29 mouse cellular contexts compared by ENCODE assay signal in the genomic region with DNA sequence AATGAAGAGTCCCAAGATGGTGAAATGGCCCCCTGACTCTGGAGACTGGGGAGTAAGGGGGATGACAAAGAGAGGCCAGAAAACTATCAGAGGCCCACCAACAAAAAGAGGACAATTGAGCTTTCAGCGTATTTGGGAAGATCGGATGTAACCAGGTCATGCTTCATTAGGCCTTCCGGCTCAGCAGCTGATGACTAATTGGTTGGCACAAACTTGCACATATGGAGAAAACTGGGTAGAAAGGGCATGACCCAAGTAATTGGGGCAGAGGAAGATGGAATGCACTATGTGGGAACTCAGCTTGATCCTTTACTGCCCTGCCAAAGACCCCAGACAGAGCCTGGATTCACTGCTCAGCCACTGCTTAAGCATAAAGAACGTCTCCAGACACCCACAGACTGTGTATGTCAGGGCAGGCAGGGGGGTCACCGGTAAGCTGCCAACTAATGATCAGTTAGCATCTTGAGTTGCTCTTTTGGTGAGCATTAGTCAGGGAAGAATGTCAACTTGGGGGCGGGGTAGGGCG. TPM values are rescaled to one million over a fixed set of nuclear protein-coding genes. Genes with fewer than 3 reads are reported as not detected.
DNase-seq lines count a peak whose midpoint lies in the region; ATAC-seq and TF ChIP-seq lines count a peak whose summit lies in the region.
"Had no signal": no experiment of that assay in that cellular context is flagged by ENCODE, and none has a peak within 500 bp of the region (broad histone marks: within the 10 kb centered on the region; RNA-seq: fewer than 3 reads in every experiment).

No protein-coding gene starts in this region.

- H3K9me3 ChIP-seq in embryonic facial prominence, embryonic 14.5 days (ENCODE audit: control insufficient read depth, low read length) = no peaks in the 10 kb centered on the region
- H3K9me3 ChIP-seq in embryonic facial prominence, embryonic 10.5 days = no peaks in the 10 kb centered on the region
- H3K9me3 ChIP-seq in intestine, postnatal 0 days (ENCODE audit: control insufficient read depth) = no peaks in the 10 kb centered on the region
- H3K9me3 ChIP-seq: forebrain, embryonic 13.5 days; heart, embryonic 10.5 days; heart, embryonic 15.5 days; hindbrain, embryonic 12.5 days; liver, embryonic 12.5 days; megakaryocyte, embryonic 14.5 days; midbrain, embryonic 12.5 days; neural tube, embryonic 12.5 days had no signal

- no peak overlapping the region for H3K27ac ChIP-seq in embryonic facial prominence, embryonic 14.5 days (replicated peaks; ENCODE audit: low read depth, low read length)
- no peak overlapping the region for H3K27ac ChIP-seq in embryonic facial prominence, embryonic 10.5 days (replicated peaks)
- H3K27ac ChIP-seq in intestine, postnatal 0 days (ENCODE audit: low read depth, low read length) = peak overlapping the region; percentile 54; the same call in 1 of the 2 replicates
- H3K27ac ChIP-seq: forebrain, embryonic 13.5 days; heart, embryonic 10.5 days; heart, embryonic 15.5 days; hindbrain, embryonic 12.5 days; liver, embryonic 12.5 days; midbrain, embryonic 12.5 days; neural tube, embryonic 12.5 days had no signal

- no peak for TF ChIP-seq CTCF in intestine, postnatal 0 days (IDR thresholded peaks at IDR 0.05; ENCODE audit: low read depth)

- H3K4me2 ChIP-seq in embryonic facial prominence, embryonic 14.5 days (ENCODE audit: low read depth, low read length) = no peak overlapping the region
- peak overlapping the region; percentile 56 for H3K4me2 ChIP-seq in intestine, postnatal 0 days (replicated peaks; ENCODE audit: low read depth)
- H3K4me2 ChIP-seq: forebrain, embryonic 13.5 days; heart, embryonic 15.5 days; hindbrain, embryonic 12.5 days; liver, embryonic 12.5 days; midbrain, embryonic 12.5 days; neural tube, embryonic 12.5 days had no signal

- 48% methylated on average over 7 of the region's 7 CpGs for WGBS in embryonic facial prominence, embryonic 14.5 days
- WGBS in embryonic facial prominence, embryonic 10.5 days = 51% methylated on average over 7 of the region's 7 CpGs
- WGBS in intestine, postnatal 0 days = 60% methylated on average over 7 of the region's 7 CpGs

- H3K27me3 ChIP-seq in embryonic facial prominence, embryonic 14.5 days (replicated peaks; ENCODE audit: control insufficient read depth, insufficient read depth, low read length) = no peaks in the 10 kb centered on the region
- H3K27me3 ChIP-seq in embryonic facial prominence, embryonic 10.5 days (replicated peaks; ENCODE audit: low read depth, poor library complexity, severe bottlenecking) = no peaks in the 10 kb centered on the region
- H3K27me3 ChIP-seq in intestine, postnatal 0 days (replicated peaks; ENCODE audit: control insufficient read depth, insufficient read depth, low read length) = no peaks in the 10 kb centered on the region
- H3K27me3 ChIP-seq: forebrain, embryonic 13.5 days; heart, embryonic 15.5 days; neural tube, embryonic 12.5 days had no signal

- peak; percentile 51; the same call in 1 of the 2 replicates for ATAC-seq in embryonic facial prominence, embryonic 14.5 days (ENCODE audit: low read depth)
- no peak for ATAC-seq in intestine, postnatal 0 days
- ATAC-seq: CD4-positive, CD25-positive, alpha-beta regulatory T cell, adult 4 months; forebrain, embryonic 13.5 days; liver, embryonic 12.5 days; liver, postnatal 0 days had no signal

- no peaks in the 10 kb centered on the region for H3K4me1 ChIP-seq in embryonic facial prominence, embryonic 14.5 days (ENCODE audit: control insufficient read depth, insufficient read depth, low read length)
- peaks cover 23% of the 10 kb centered on the region for H3K4me1 ChIP-seq in embryonic facial prominence, embryonic 10.5 days
- H3K4me1 ChIP-seq in intestine, postnatal 0 days (replicated peaks; ENCODE audit: control insufficient read depth, insufficient read depth, low read length) = peaks cover 4% of the 10 kb centered on the region
- H3K4me1 ChIP-seq: megakaryocyte, embryonic 14.5 days; midbrain, embryonic 12.5 days; neural tube, embryonic 12.5 days had no signal

- no peaks in the 10 kb centered on the region for H3K36me3 ChIP-seq in embryonic facial prominence, embryonic 14.5 days (ENCODE audit: control insufficient read depth, insufficient read depth, low read length)
- no peaks in the 10 kb centered on the region for H3K36me3 ChIP-seq in embryonic facial prominence, embryonic 10.5 days (replicated peaks)
- H3K36me3 ChIP-seq in intestine, postnatal 0 days (ENCODE audit: control insufficient read depth, insufficient read depth) = no peaks in the 10 kb centered on the region; the same call in 1 of the 2 replicates
- H3K36me3 ChIP-seq: heart, embryonic 10.5 days; heart, embryonic 15.5 days; hindbrain, embryonic 12.5 days; liver, embryonic 12.5 days; midbrain, embryonic 12.5 days; neural tube, embryonic 12.5 days had no signal

- no peak overlapping the region for H3K4me3 ChIP-seq in embryonic facial prominence, embryonic 14.5 days (ENCODE audit: low read depth, low read length)
- H3K4me3 ChIP-seq in embryonic facial prominence, embryonic 10.5 days = no peak overlapping the region
- H3K4me3 ChIP-seq in intestine, postnatal 0 days (ENCODE audit: low read depth, low read length) = no peak overlapping the region
- H3K4me3 ChIP-seq: forebrain, embryonic 13.5 days; heart, embryonic 10.5 days; heart, embryonic 15.5 days; hindbrain, embryonic 12.5 days; liver, embryonic 12.5 days; megakaryocyte, embryonic 14.5 days; midbrain, embryonic 12.5 days; myocyte; neural tube, embryonic 12.5 days had no signal

- peak; percentile 68 for DNase-seq in embryonic facial prominence, embryonic 14.5 days (ENCODE audit: low spot score)
- DNase-seq in embryonic facial prominence, embryonic 10.5 days (ENCODE audit: low spot score) = no peak
- peak; percentile 60 for DNase-seq in adipocyte (ENCODE audit: low spot score)
- DNase-seq in right cerebral cortex, postnatal 14 days = no peak
- DNase-seq in ovary, adult 18-20 months (ENCODE audit: low spot score) = no peak
- DNase-seq in kidney, postnatal 4 days = no peak
- DNase-seq: adrenal gland, postnatal 25 days; cerebellum, postnatal 14 days; gastrocnemius, postnatal 14 days; kidney, adult 2 months; kidney, postnatal 36 days; left cerebral cortex, postnatal 4 days; liver, postnatal 0 days; lung, postnatal 4 days; right cerebral cortex, postnatal 25 days; spleen, adult 18-20 months; thymus, adult 18-20 months; thymus, postnatal 25 days had no signal

- H3K9ac ChIP-seq in embryonic facial prominence, embryonic 14.5 days (ENCODE audit: low read depth, low read length) = no peak overlapping the region
- no peak overlapping the region for H3K9ac ChIP-seq in intestine, postnatal 0 days (ENCODE audit: low read depth, low read length)
- H3K9ac ChIP-seq: forebrain, embryonic 13.5 days; heart, embryonic 15.5 days; hindbrain, embryonic 12.5 days; liver, embryonic 12.5 days; liver, postnatal 0 days; midbrain, embryonic 12.5 days; neural tube, embryonic 12.5 days had no signal

RNA-seq across cellular contexts. Expression of a gene that starts 3.4 kb away (rescaled TPM):
- 0.54 and 0.75 TPM in 2 replicates for polyA plus RNA-seq in embryonic facial prominence, embryonic 14.5 days (2014; fragmentation: Nextera tagmentation; extraction: Ambion mirVana)
- polyA plus RNA-seq in embryonic facial prominence, embryonic 10.5 days (2016; fragmentation: Nextera tagmentation; extraction: Ambion mirVana) = 0.34 and 0.69 TPM in 2 replicates
- polyA plus RNA-seq in intestine, postnatal 0 days (2015; fragmentation: Nextera tagmentation; extraction: Ambion mirVana) = 37.7 and 47.1 TPM in 2 replicates
- polyA plus RNA-seq: CD4-positive, CD25-positive, alpha-beta regulatory T cell, adult 4 months had no signal

RNA-seq across cellular contexts. Expression of a gene that starts 30.4 kb away (rescaled TPM):
- 0.60 and 0.88 TPM in 2 replicates for polyA plus RNA-seq in embryonic facial prominence, embryonic 14.5 days (2014; fragmentation: Nextera tagmentation; extraction: Ambion mirVana)
- polyA plus RNA-seq in embryonic facial prominence, embryonic 10.5 days (2016; fragmentation: Nextera tagmentation; extraction: Ambion mirVana) = 0.90 and 1.2 TPM in 2 replicates
- polyA plus RNA-seq in intestine, postnatal 0 days (2015; fragmentation: Nextera tagmentation; extraction: Ambion mirVana) = 0.14 TPM in 2 replicates
- polyA plus RNA-seq: CD4-positive, CD25-positive, alpha-beta regulatory T cell, adult 4 months; liver, postnatal 0 days had no signal

RNA-seq across cellular contexts. Expression of a gene that starts 30.6 kb away (rescaled TPM):
- polyA plus RNA-seq in embryonic facial prominence, embryonic 14.5 days (2014; fragmentation: Nextera tagmentation; extraction: Ambion mirVana) = 23.8 and 29.8 TPM in 2 replicates
- 28.5 and 32.4 TPM in 2 replicates for polyA plus RNA-seq in embryonic facial prominence, embryonic 10.5 days (2016; fragmentation: Nextera tagmentation; extraction: Ambion mirVana)
- polyA plus RNA-seq in intestine, postnatal 0 days (2015; fragmentation: Nextera tagmentation; extraction: Ambion mirVana) = 12.8 and 13.6 TPM in 2 replicates

RNA-seq across cellular contexts. Expression of a gene that starts 39.2 kb away (rescaled TPM):
- polyA plus RNA-seq in embryonic facial prominence, embryonic 14.5 days (2014; fragmentation: Nextera tagmentation; extraction: Ambion mirVana) = 28.4 and 33.7 TPM in 2 replicates
- 29.1 and 31.7 TPM in 2 replicates for polyA plus RNA-seq in embryonic facial prominence, embryonic 10.5 days (2016; fragmentation: Nextera tagmentation; extraction: Ambion mirVana)
- 10.1 and 11.1 TPM in 2 replicates for polyA plus RNA-seq in intestine, postnatal 0 days (2015; fragmentation: Nextera tagmentation; extraction: Ambion mirVana)

Comparison
In these comparisons a context has a peak if more than half of its experiments do, and no peak if none do; other contexts are left out.
1. DNase-seq: peak in embryonic facial prominence, embryonic 14.5 days (single experiment) and adipocyte (single experiment); none in embryonic facial prominence, embryonic 10.5 days (single experiment), right cerebral cortex, postnatal 14 days (single experiment), ovary, adult 18-20 months (single experiment) and kidney, postnatal 4 days (0 of 2).
2. RNA of a gene that starts 3.4 kb away (polyA plus RNA-seq): 37.7 to 47.1 TPM in intestine, postnatal 0 days; 0.54 to 0.75 TPM in embryonic facial prominence, embryonic 14.5 days and 0.34 to 0.69 TPM in embryonic facial prominence, embryonic 10.5 days; every median in the first group is over 10 times any median in the second.